In genomic region chr1:18583358-18584128, GRCm38 (mm10) we compare ENCODE assay signal across 22 mouse cellular contexts.
DNase-seq lines count a peak whose midpoint lies in the region; ATAC-seq lines count a peak whose summit lies in the region.
"Had no signal": no experiment of that assay in that cellular context is flagged by ENCODE, and none has a peak within 500 bp of the region (broad histone marks: within the 10 kb centered on the region; RNA-seq: fewer than 3 reads in every experiment).

No protein-coding gene starts in this region.

- H3K4me1 ChIP-seq in forebrain, embryonic 12.5 days, result no peaks in the 10 kb centered on the region
- no peaks in the 10 kb centered on the region for H3K4me1 ChIP-seq in forebrain, embryonic 10.5 days
- no peaks in the 10 kb centered on the region for H3K4me1 ChIP-seq in midbrain, embryonic 13.5 days (replicated peaks)
- H3K4me1 ChIP-seq in midbrain, embryonic 10.5 days, result no peaks in the 10 kb centered on the region
- no peaks in the 10 kb centered on the region for H3K4me1 ChIP-seq in midbrain, embryonic 15.5 days
- H3K4me1 ChIP-seq: embryonic facial prominence, embryonic 13.5 days; heart, embryonic 12.5 days had no signal

- no peaks in the 10 kb centered on the region for H3K36me3 ChIP-seq in forebrain, embryonic 12.5 days (replicated peaks)
- no peaks in the 10 kb centered on the region for H3K36me3 ChIP-seq in forebrain, embryonic 10.5 days (replicated peaks)
- no peaks in the 10 kb centered on the region for H3K36me3 ChIP-seq in midbrain, embryonic 13.5 days
- H3K36me3 ChIP-seq in midbrain, embryonic 10.5 days, result no peaks in the 10 kb centered on the region
- H3K36me3 ChIP-seq in midbrain, embryonic 15.5 days (replicated peaks), result no peaks in the 10 kb centered on the region
- H3K36me3 ChIP-seq: embryonic facial prominence, embryonic 13.5 days; G1E; heart, embryonic 12.5 days had no signal

- no peak overlapping the region for H3K27ac ChIP-seq in forebrain, embryonic 12.5 days
- no peak overlapping the region for H3K27ac ChIP-seq in forebrain, embryonic 10.5 days
- H3K27ac ChIP-seq in midbrain, embryonic 13.5 days, result no peak overlapping the region
- H3K27ac ChIP-seq in midbrain, embryonic 10.5 days (replicated peaks), result no peak overlapping the region
- H3K27ac ChIP-seq in midbrain, embryonic 15.5 days, result no peak overlapping the region
- H3K27ac ChIP-seq: embryonic facial prominence, embryonic 13.5 days had no signal

- peak; percentile 51; the same call in 1 of the 2 replicates for ATAC-seq in forebrain, embryonic 12.5 days (ENCODE audit: low FRiP score)
- ATAC-seq in midbrain, embryonic 13.5 days, result 0 out of 2 replicates have a peak, but pooled peaks have one; percentile 55
- peak; percentile 76 for ATAC-seq in midbrain, embryonic 15.5 days (replicated peaks)
- ATAC-seq: activated CD4-positive, CD25-positive, alpha-beta regulatory T cell, adult 4 months; CD4-positive, CD25-positive, alpha-beta regulatory T cell, adult 4 months; hindbrain, embryonic 16.5 days; inflammation-experienced regulatory T-cells, adult 6 months; Patski had no signal

- H3K27me3 ChIP-seq in forebrain, embryonic 12.5 days, result no peaks in the 10 kb centered on the region
- no peaks in the 10 kb centered on the region for H3K27me3 ChIP-seq in forebrain, embryonic 10.5 days (ENCODE audit: poor library complexity, severe bottlenecking)
- H3K27me3 ChIP-seq in midbrain, embryonic 13.5 days, result no peaks in the 10 kb centered on the region
- H3K27me3 ChIP-seq in midbrain, embryonic 10.5 days (ENCODE audit: low read depth, poor library complexity, severe bottlenecking), result no peaks in the 10 kb centered on the region
- no peaks in the 10 kb centered on the region for H3K27me3 ChIP-seq in midbrain, embryonic 15.5 days (replicated peaks)
- H3K27me3 ChIP-seq: embryonic facial prominence, embryonic 13.5 days; heart, embryonic 12.5 days; Patski had no signal

- no peak overlapping the region for H3K4me3 ChIP-seq in forebrain, embryonic 12.5 days (replicated peaks)
- H3K4me3 ChIP-seq in forebrain, embryonic 10.5 days, result no peak overlapping the region
- no peak overlapping the region for H3K4me3 ChIP-seq in midbrain, embryonic 13.5 days (replicated peaks)
- H3K4me3 ChIP-seq in midbrain, embryonic 10.5 days, result no peak overlapping the region
- no peak overlapping the region for H3K4me3 ChIP-seq in midbrain, embryonic 15.5 days
- H3K4me3 ChIP-seq: embryonic facial prominence, embryonic 13.5 days; heart, embryonic 12.5 days had no signal

- DNase-seq in forebrain, embryonic 10.5 days (ENCODE audit: extremely low spot score, low spot score), result no peak
- no peak for DNase-seq in midbrain, embryonic 10.5 days (ENCODE audit: low spot score)
- DNase-seq in retina, postnatal 1 day, result peak; percentile 71
- no peak for DNase-seq in left cerebral cortex, postnatal 14 days (ENCODE audit: low spot score in 2 of 2)
- no peak for DNase-seq in lung, postnatal 25 days (ENCODE audit: low spot score)
- DNase-seq: adrenal gland, postnatal 14 days; B cell, adult 2 months; cerebellum, adult 18-20 months; cerebellum, adult 9-11 months; cerebellum, postnatal 36 days; gastrocnemius, postnatal 14 days had no signal

- no peaks in the 10 kb centered on the region for H3K9me3 ChIP-seq in forebrain, embryonic 12.5 days
- H3K9me3 ChIP-seq in forebrain, embryonic 10.5 days, result no peaks in the 10 kb centered on the region
- no peaks in the 10 kb centered on the region for H3K9me3 ChIP-seq in midbrain, embryonic 13.5 days
- no peaks in the 10 kb centered on the region for H3K9me3 ChIP-seq in midbrain, embryonic 10.5 days (replicated peaks)
- H3K9me3 ChIP-seq in midbrain, embryonic 15.5 days, result no peaks in the 10 kb centered on the region
- H3K9me3 ChIP-seq: embryonic facial prominence, embryonic 13.5 days; G1E; heart, embryonic 12.5 days had no signal

- no peak overlapping the region for H3K4me2 ChIP-seq in forebrain, embryonic 12.5 days
- H3K4me2 ChIP-seq in midbrain, embryonic 13.5 days (replicated peaks), result no peak overlapping the region
- H3K4me2 ChIP-seq in midbrain, embryonic 15.5 days, result no peak overlapping the region
- H3K4me2 ChIP-seq: embryonic facial prominence, embryonic 13.5 days; heart, embryonic 12.5 days had no signal

- no peak overlapping the region for H3K9ac ChIP-seq in forebrain, embryonic 12.5 days
- H3K9ac ChIP-seq in midbrain, embryonic 13.5 days (replicated peaks), result no peak overlapping the region
- no peak overlapping the region for H3K9ac ChIP-seq in midbrain, embryonic 15.5 days
- H3K9ac ChIP-seq: embryonic facial prominence, embryonic 13.5 days; heart, embryonic 12.5 days had no signal

- intact Hi-C loops in left cerebral cortex, postnatal 14 days (cut with DNase I), result no loop called here

- WGBS in forebrain, embryonic 12.5 days, result 66% methylated on average over 6 of the region's 6 CpGs
- 89% methylated on average over 6 of the region's 6 CpGs for WGBS in forebrain, embryonic 10.5 days
- 51% methylated on average over 6 of the region's 6 CpGs for WGBS in midbrain, embryonic 13.5 days
- 85% methylated on average over 6 of the region's 6 CpGs for WGBS in midbrain, embryonic 10.5 days
- WGBS in midbrain, embryonic 15.5 days, result 45% methylated on average over 6 of the region's 6 CpGs
